Mouse (Mus musculus): ENCODE measurements around the gene Sycn.

GRCm38 (mm10) chr7:28532005-28532404, 8.7 kb upstream of the Sycn start:
- no peak for TF ChIP-seq CTCF (IDR thresholded peaks at IDR 0.05; ENCODE audit: extremely low read depth, insufficient read depth, low read length)
- TF ChIP-seq POLR2A (IDR thresholded peaks at IDR 0.05; ENCODE audit: extremely low read depth, insufficient read depth, low read length): no peak

Measured in cortical plate, adult 2 months (tissue).